Mouse (Mus musculus) CD4-positive, CD25-positive, alpha-beta regulatory T cell, adult 4 months (primary cell): ENCODE measurements around the gene Olfr1284. TPM values are rescaled to one million over a fixed set of nuclear protein-coding genes. Genes with fewer than 3 reads are reported as not detected.
"Not testable (repeated sequence)": the region's sequence is repeated elsewhere in the genome, so short reads cannot be mapped to it uniquely, and the experiment has no call there.

Source experiments
- ATAC-seq: one replicate; pipeline ENCODE4 v1.8.0; 2017
- polyA plus RNA-seq, 2 experiments: library from polyadenylated mRNA; unstranded; fragments of 100-300 nt; shearing (Covaris generic); gene quantifications; one replicate each; pipeline ENCODE4 v1.2.1; 2017

The Olfr1284 gene
- not detected for polyA plus RNA-seq

DNA sequence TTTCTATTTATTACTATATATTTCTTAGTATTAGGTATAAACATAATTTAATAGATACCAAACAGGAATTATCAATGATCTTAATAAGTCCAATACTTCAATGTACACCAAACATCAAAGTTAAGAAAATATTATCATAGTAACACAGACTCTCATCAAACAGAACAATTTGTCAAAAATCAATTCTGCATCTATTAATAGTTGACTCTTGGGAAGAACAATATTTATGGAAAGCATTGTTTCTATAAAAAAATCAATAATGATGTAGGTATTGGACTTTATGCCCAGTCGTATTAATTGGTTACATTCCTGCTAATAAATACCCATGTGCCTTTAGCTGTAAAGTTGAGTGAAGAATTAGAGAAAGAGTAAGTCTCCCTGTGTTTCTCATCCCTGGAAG is at the start of gene Olfr1284:
Gene Olfr1284 (plus strand): TSS at position 301 of the 400 bp plus-strand sequence.
- no peak for ATAC-seq

DNA sequence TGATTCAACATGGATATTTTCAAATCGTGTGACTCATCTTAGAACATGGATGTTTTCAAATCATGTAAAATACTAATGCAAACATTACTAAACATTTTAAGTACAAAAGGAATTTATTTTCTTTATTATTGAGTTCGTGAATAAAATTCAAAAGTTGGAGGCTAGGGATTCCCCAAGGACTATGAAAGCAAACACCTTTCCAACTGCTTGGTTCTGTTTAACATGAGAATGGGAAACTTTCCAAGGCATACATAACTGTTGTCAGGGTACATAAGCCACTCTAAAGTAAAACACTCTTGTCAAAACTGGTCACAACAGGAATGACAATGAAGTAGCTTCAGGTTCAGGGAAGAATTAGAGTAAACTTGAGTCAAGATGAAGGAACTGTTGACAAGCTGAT is 49.1 kb upstream of the Olfr1284 start, which contains the start of gene Olfr1281:
Gene Olfr1281 (plus strand): TSS at position 301 of the 400 bp plus-strand sequence.
- no peak for ATAC-seq

DNA sequence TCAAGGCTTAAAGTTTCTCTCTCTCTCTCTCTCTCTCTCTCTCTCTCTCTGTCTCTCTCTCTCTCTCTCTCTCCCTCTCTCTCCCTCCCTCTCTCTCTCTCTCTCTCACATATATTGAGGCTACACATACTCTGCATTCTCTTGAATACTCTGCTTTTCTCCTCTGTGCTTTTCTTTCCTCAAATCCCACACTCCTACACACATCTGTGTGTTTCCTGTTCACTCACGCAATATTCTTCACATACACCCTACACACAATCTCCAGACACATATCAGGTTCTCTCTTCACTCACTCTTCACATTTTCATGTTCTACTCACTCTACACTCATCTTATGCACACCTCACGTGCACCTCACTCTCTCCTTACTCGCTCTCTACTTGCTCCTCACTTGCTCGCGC is 41.6 kb upstream of the Olfr1284 start:
- not testable (repeated sequence) for ATAC-seq

DNA sequence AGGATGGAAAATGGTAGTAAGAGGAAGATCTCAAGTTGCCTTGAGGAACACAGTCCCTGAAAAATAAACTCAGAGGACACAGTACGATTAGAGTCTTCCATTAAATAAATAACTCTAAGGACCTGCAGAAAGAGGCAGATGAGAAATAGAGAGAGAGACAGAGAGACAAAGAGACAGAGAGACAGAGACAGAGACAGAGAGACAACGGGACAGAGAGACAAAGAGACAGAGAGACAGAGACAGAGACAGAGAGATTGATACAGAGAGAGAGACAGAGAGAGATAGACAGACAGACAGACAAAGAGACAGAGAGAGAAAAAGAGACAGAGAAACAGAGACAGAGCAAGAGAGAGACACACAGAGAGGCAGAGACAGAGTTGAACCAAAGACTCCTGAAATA is 39.3 kb upstream of the Olfr1284 start, which contains the start of gene Olfr1282:
Gene Olfr1282 (minus strand): TSS at position 101 of the 400 bp plus-strand sequence.
- no peak for ATAC-seq

DNA sequence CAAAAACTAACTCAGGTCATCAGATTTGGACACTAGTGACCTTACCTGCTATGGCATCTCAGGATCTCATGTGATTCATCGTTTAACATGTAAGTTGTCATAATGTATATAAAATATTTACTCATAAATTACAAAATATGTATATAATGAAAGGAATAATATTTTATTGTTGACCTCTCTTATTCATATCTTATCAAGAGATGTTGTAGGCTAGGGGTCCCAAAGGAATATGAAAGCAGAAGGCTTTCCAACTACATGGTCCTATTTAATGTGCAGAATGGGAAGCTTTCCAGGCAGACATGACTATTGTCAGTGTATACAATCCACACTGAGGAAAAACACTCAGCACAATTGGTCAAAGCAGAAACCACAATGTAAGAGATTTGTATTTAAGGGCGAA is 8.8 kb upstream of the Olfr1284 start, which contains the start of gene Olfr1283:
Gene Olfr1283 (plus strand): TSS at position 301 of the 400 bp plus-strand sequence.
- no peak for ATAC-seq

DNA sequence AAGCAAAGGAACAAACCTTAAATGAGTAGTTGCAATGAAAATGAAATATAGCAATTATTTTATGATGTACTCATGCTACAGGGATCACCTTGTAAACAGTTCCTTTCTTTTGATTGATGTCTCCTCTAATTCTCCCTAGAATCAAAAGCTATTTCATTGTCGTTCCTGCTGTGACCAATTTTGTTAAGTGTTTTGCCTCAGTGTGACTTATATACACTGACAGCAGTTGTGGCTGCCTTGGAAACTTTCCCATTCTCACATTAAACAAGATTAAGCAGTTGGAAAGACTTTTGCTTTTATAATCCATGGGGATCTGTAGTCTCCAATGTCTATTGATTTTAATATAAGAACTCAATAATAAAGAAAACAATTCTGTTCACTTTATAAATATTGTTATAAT is 47.6 kb downstream of the Olfr1284 start, which contains the start of gene Olfr1286:
Gene Olfr1286 (minus strand): TSS at position 185 of the 400 bp plus-strand sequence.
- no peak for ATAC-seq

Other genes starting within 250 kb of the Olfr1284 start
- gene Gm15130, start 222.6 kb upstream of the Olfr1284 start, polyA plus RNA-seq: not detected
- gene 4930430A15Rik, start 145.9 kb upstream of the Olfr1284 start, polyA plus RNA-seq: not detected
- gene Olfr1275, start 140.2 kb upstream of the Olfr1284 start, polyA plus RNA-seq: not detected
- not detected for gene Olfr1276, start 121.0 kb upstream of the Olfr1284 start, polyA plus RNA-seq
- gene Olfr1277, start 101.4 kb upstream of the Olfr1284 start, polyA plus RNA-seq: not detected
- gene Olfr1278, start 85.4 kb upstream of the Olfr1284 start, polyA plus RNA-seq: not detected
- not detected for gene Olfr1279, start 74.9 kb upstream of the Olfr1284 start, polyA plus RNA-seq
- gene Olfr1280, start 61.5 kb upstream of the Olfr1284 start, polyA plus RNA-seq: not detected
- not detected for gene Olfr1281, start 49.0 kb upstream of the Olfr1284 start, polyA plus RNA-seq
- not detected for gene Olfr1282, start 39.4 kb upstream of the Olfr1284 start, polyA plus RNA-seq
- not detected for gene Olfr1283, start 8.7 kb upstream of the Olfr1284 start, polyA plus RNA-seq
- not detected for gene Olfr1286, start 47.6 kb downstream of the Olfr1284 start, polyA plus RNA-seq
- not detected for gene Olfr1287, start 73.6 kb downstream of the Olfr1284 start, polyA plus RNA-seq
- gene Olfr1288, start 98.6 kb downstream of the Olfr1284 start, polyA plus RNA-seq: not detected
- not detected for gene Olfr1289, start 105.3 kb downstream of the Olfr1284 start, polyA plus RNA-seq
- not detected for gene Olfr1290, start 118.3 kb downstream of the Olfr1284 start, polyA plus RNA-seq
- not detected for gene Olfr1291-ps1, start 121.7 kb downstream of the Olfr1284 start, polyA plus RNA-seq
- gene Olfr1293-ps, start 149.7 kb downstream of the Olfr1284 start, polyA plus RNA-seq: not detected
- not detected for gene Olfr1294, start 164.8 kb downstream of the Olfr1284 start, polyA plus RNA-seq
- gene Olfr1295, start 194.2 kb downstream of the Olfr1284 start, polyA plus RNA-seq: not detected